Mouse (Mus musculus) erythroblast, embryonic 14.5 days (primary cell): ENCODE measurements at regions not wholly inside any gene's neighbourhood (a gene's known extent, or its start where the extent isn't known, plus 50 kb on each side); places are given as distances from the start of the nearest gene placed in this dataset.

Source experiments
- H3K27me3 ChIP-seq: 2 replicates; pipeline ENCODE4 v1.6.1; 2012; ENCODE audit warnings: inconsistent platforms; ENCODE audit not compliant: control insufficient read depth
- H3K36me3 ChIP-seq: 2 replicates; pipeline ENCODE4 v1.6.1; 2012; ENCODE audit warnings: mild to moderate bottlenecking, inconsistent platforms; ENCODE audit not compliant: control insufficient read depth
- H3K4me1 ChIP-seq: 2 replicates; pipeline ENCODE4 v1.6.1; 2012; ENCODE audit warnings: inconsistent platforms; ENCODE audit not compliant: control insufficient read depth
- H3K4me3 ChIP-seq: replicated peaks from 2 replicates; pipeline ENCODE3; 2012; ENCODE audit warnings: moderate library complexity, mild to moderate bottlenecking, inconsistent platforms
- H3K9me3 ChIP-seq: 2 replicates; pipeline ENCODE4 v1.6.1; 2012; ENCODE audit warnings: low read length, inconsistent platforms, mixed read lengths; ENCODE audit not compliant: control insufficient read depth
- GATA1 ChIP-seq: IDR thresholded peaks from 2 replicates; pipeline ENCODE4 v1.6.1; 2012; ENCODE audit warnings: low read length, inconsistent platforms, mixed read lengths
- TAL1 ChIP-seq: IDR thresholded peaks from 3 replicates; pipeline ENCODE4 v1.6.1; 2012; ENCODE audit warnings: low read length, inconsistent platforms, mixed read lengths

DNA sequence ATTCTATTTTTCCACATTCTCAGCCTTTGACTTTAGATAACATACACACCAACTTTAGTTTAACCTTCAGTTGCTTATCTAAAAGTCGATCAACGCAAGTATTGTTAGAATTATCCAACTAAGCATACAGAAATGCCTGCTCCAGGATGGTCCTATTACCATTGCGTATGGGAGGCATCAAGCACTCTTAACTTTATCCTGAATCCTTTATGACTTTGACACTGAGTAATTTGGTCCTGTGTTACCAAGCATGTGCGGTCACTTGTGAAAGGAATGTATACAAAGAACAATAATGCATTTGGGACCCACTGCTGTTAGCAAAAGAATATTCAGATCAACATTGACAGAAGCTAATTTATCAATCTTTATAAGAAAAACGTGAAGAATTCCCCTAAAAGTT, 194.9 kb downstream of the Gm11146 start:
- no peak overlapping the region for H3K4me3 ChIP-seq
- H3K36me3 ChIP-seq = no peaks in the 10 kb centered on the region
- TF ChIP-seq GATA1 (no peak), TAL1 (no peak)
- H3K9me3 ChIP-seq = no peaks in the 10 kb centered on the region
- no peaks in the 10 kb centered on the region for H3K27me3 ChIP-seq
- no peaks in the 10 kb centered on the region for H3K4me1 ChIP-seq

DNA sequence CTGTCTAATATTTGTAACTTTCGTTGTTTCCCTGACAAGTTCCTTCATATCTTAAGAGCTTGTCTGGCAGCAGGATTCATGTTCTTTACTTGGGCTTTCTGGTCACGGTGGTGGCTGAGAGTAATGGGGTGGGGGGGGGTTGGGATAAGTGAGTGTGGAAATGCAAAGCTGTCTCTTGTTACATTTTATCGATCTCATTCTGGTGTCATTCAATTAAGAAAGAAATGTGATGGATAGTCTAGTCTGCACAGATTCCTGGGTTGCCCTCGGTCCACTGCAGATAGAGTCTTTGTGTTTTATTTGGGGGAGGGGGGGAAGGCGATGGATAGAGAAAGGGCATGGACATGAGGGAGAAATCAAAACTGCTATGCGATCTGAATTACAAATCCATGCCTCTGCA, 196.0 kb downstream of the Gm11146 start:
- H3K9me3 ChIP-seq = no peaks in the 10 kb centered on the region
- H3K4me1 ChIP-seq = no peaks in the 10 kb centered on the region
- TF ChIP-seq TAL1 (no peak), GATA1 (no peak)
- H3K27me3 ChIP-seq = no peaks in the 10 kb centered on the region
- H3K4me3 ChIP-seq = no peak overlapping the region
- H3K36me3 ChIP-seq = no peaks in the 10 kb centered on the region

DNA sequence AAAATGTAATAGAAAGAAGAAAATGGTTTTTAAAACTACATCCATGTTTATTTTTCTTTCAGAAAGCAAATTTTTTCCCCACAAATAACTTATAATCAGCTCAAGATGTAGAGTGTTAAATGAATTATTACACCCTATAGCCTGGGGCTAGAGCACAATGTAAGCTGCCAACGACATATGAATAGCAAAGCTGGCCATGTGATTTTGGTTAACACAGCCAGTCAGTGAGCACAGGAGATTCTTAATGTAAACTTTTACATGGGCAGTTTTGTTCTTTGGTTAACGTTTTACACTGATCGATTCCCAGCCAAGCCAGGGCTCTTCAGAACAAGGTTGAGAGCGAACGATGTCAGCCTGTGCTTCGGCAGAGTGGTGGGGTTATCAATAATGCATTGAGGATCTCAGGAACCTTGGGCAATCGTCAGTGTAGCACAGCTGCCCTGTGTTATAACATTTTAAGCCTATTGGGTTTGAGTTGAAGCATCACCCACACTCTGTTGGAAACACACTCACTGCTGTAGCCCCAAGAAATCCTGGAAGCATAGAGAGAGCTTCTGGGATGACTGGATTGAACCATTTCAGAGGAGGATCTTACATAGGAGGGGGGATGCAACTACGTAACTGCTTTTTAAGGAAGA, 196.6 kb downstream of the Gm11146 start:
- TF ChIP-seq GATA1 = no peak
- TF ChIP-seq TAL1 = no peak
- no peaks in the 10 kb centered on the region for H3K9me3 ChIP-seq
- no peak overlapping the region for H3K4me3 ChIP-seq
- no peaks in the 10 kb centered on the region for H3K36me3 ChIP-seq
- H3K4me1 ChIP-seq = no peaks in the 10 kb centered on the region
- H3K27me3 ChIP-seq = no peaks in the 10 kb centered on the region

DNA sequence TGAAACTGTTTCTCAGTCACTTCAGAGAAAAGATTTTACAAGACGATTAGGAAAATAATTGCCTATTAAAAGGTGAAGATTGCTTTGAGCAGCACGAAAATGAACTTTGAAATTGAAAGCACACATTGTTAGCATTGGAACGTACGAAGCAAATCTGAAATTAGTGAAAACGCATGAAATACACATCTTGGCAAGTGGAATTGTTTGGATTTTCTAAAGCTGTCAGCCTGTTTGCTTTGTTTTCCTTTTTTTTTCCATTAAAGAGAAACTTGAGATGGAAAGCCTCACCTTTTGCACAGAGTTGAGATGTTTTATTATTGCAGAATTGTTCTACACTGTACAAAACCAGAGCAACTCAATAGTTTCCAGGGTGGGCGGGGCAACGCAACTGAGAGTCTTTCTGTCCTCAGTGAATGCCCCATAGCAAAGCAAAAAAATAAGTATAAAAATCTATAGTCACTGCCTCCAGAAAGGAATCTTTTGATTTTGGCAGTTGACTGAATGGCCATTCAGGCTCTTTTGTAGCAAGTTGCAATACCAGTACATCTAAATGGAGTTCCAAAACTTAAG, 199.1 kb downstream of the Gm11146 start:
- no peaks in the 10 kb centered on the region for H3K4me1 ChIP-seq
- no peak overlapping the region for H3K4me3 ChIP-seq
- no peaks in the 10 kb centered on the region for H3K27me3 ChIP-seq
- no peaks in the 10 kb centered on the region for H3K36me3 ChIP-seq
- H3K9me3 ChIP-seq = no peaks in the 10 kb centered on the region
- TF ChIP-seq GATA1 (no peak), TAL1 (no peak)

DNA sequence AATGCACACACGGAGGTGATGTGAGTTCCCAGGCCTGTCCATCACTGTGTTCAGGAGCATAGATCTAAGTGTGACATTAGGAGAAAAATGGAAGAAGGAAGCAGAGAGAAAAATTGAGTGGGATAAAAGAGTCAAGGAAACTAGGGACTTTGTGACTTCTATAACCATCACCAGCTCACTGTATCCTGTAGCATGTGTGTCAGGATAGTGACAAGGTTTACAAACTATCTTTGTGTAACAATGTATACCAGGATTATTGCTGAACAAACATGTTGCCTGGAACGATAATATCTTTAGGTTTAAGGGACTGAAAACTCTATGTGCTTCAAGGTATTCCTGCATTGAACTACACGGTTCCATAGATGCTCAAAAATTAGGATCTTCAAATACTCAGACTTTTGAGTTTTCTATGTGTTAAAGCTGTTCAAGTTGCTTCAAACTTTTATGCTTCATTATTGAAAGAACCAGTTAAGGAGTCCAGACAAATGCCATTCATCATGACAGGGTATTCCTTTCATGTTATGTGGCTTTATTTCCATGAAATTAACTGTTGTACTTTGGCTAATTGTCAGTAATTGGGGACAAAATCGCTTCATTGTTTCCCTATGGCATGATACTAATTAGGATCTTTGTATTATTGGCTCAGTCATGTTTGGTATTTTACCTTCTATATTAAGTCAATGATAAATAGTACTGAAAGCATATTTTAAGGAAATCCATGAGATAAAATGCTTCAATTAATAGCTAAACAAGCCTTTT, 200.5 kb downstream of the Gm11146 start:
- no peak overlapping the region for H3K4me3 ChIP-seq
- H3K36me3 ChIP-seq = no peaks in the 10 kb centered on the region
- H3K9me3 ChIP-seq = no peaks in the 10 kb centered on the region
- H3K27me3 ChIP-seq = no peaks in the 10 kb centered on the region
- TF ChIP-seq GATA1 (no peak), TAL1 (no peak)
- H3K4me1 ChIP-seq = no peaks in the 10 kb centered on the region

DNA sequence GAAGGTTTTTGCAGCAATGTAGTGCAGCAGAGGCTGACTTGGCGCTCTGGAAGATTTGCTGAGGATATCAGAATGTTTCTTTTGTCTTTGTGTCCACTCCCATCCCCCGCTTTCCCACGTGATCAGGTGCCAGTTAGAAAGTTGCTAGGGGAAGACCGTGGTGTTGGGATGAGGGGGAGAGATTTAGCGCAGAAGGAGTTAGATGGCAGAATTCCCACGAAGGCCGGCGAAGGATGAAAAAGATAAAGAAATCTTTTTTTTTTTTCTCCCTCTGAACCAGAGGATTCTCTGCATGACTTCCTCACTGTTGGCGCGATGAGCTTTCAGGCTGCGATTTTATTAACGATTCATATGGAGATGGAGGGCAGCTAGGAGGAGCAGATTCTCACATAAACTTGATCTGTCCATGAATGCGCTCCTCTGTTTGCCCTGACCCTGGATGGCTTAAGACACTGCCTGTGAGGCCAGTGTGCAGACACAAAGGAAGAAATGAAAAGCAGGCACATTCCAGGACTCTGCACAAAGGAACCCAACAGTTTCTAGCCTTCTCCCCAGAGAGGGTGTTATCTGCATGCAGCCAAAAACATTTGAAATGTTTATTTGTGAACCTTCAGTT, 201.5 kb downstream of the Gm11146 start:
- H3K9me3 ChIP-seq = no peaks in the 10 kb centered on the region
- H3K36me3 ChIP-seq = no peaks in the 10 kb centered on the region
- H3K4me3 ChIP-seq = no peak overlapping the region
- no peaks in the 10 kb centered on the region for H3K27me3 ChIP-seq
- TF ChIP-seq GATA1 (no peak), TAL1 (no peak)
- no peaks in the 10 kb centered on the region for H3K4me1 ChIP-seq

DNA sequence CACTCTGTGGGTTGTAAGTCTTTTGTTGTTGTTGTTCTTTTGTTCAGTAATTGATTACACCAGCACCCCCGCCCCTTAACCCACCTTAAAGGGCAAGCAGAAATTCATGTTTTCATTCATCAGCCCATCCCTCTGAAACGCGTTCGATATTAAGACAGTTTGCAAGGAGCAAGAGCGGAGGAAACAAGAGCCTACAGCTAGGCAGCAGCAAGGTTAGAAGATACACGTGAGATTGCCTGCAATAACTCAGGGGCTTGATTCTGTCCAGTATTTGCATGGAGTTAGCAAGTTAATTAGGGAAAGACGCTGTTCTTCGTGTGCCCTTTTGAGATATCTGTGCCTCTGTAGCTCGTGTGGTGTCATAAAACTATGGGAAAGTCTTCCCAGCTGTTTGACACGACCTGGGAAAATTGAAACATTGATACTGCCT, 202.0 kb downstream of the Gm11146 start:
- H3K4me3 ChIP-seq = no peak overlapping the region

DNA sequence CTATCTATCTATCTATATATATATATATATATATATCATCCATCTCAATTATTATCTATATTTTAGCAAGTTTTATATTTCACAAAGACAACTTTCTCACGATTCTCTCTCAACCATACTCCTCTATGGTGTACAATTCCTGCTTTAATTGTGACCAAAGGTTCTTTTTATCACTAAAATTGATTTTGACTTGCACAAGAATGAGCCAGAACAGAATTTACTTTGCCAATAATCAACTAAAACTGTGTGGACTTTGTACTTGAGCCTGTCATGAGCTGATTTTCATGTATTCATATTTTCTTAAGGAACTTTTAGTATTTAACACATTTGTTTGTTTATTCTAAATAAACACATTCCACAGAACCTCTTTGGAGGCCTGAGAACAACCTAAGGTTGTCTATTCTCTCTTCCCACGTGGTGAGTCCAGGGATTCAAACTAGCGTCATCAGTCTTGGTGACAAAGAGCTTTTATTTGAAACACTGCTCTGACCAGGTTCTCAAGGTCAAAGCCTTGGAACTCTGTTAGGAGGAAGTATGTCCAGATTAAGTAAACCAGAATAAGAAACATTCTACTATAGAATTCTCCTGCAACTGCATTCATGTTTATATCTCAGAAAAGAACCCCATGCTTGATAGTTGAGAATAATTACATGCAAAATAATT, 207.7 kb downstream of the Gm11146 start:
- no peaks in the 10 kb centered on the region for H3K4me1 ChIP-seq
- no peaks in the 10 kb centered on the region for H3K27me3 ChIP-seq
- no peak overlapping the region for H3K4me3 ChIP-seq
- no peak for TF ChIP-seq GATA1
- TF ChIP-seq TAL1 = no peak
- no peaks in the 10 kb centered on the region for H3K9me3 ChIP-seq
- no peaks in the 10 kb centered on the region for H3K36me3 ChIP-seq

More for the DNA sequence above, 202.0 kb downstream of the Gm11146 start:
- no peak for TF ChIP-seq GATA1
- no peak for TF ChIP-seq TAL1
- Histone ChIP-seq H3K4me1 (no peaks in the 10 kb centered on the region), H3K9me3 (no peaks in the 10 kb centered on the region), H3K27me3 (no peaks in the 10 kb centered on the region), H3K36me3 (no peaks in the 10 kb centered on the region)

DNA sequence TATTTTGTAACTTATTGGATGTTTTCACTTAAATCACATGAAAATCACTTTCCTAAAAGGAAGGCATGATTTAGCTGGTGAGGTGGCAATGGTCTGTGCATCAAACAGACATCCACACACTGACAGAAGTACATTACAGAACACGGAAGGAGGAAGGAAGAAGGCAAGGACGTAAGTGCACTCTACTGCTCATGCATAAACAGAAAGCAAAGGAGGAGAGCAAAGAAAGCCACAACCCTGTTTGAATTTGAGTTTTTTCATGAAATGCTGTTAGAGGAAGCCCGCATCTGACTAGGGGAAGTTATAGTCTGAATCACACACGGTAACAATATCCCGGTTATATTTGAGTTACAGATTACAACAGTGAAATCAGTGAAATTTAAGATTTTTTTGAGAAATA, 208.4 kb downstream of the Gm11146 start:
- Histone ChIP-seq H3K9me3 (no peaks in the 10 kb centered on the region), H3K4me3 (no peak overlapping the region), H3K4me1 (no peaks in the 10 kb centered on the region), H3K36me3 (no peaks in the 10 kb centered on the region), H3K27me3 (no peaks in the 10 kb centered on the region)
- no peak for TF ChIP-seq GATA1
- no peak for TF ChIP-seq TAL1
